Mouse (Mus musculus) MEL (cell line): ENCODE measurements around the gene Fhit.

ENCODE experiments used
- CTCF ChIP-seq, 3 experiments: IDR thresholded peaks in 2 of 3; conservative IDR thresholded peaks in 1 of 3; 2 replicates each; pipeline ENCODE4 v1.5.1; 2011 to 2012; ENCODE audit warnings: low read length in 3 of 3, low read depth in 2 of 3, mild to moderate bottlenecking in 2 of 3, improper control_type of control experiment in 1 of 3, inconsistent platforms in 1 of 3, mixed read lengths in 1 of 3, moderate library complexity in 1 of 3; ENCODE audit not compliant: control insufficient read depth in 1 of 3, insufficient read depth in 1 of 3, poor library complexity in 1 of 3, severe bottlenecking in 1 of 3
- E2F4 ChIP-seq: IDR thresholded peaks from 2 replicates; pipeline ENCODE4 v1.6.1; 2011; ENCODE audit warnings: low read depth, low read length, improper control_type of control experiment, borderline replicate concordance
- EP300 ChIP-seq, 2 experiments: IDR thresholded peaks; 2 replicates each; pipeline ENCODE4 v1.6.1; 2011; ENCODE audit warnings: improper control_type of control experiment in 2 of 2, low read length in 2 of 2, low read depth in 1 of 2, mild to moderate bottlenecking in 1 of 2
- POLR2A ChIP-seq, 2 experiments: IDR thresholded peaks; 2 replicates each; pipeline ENCODE4 v1.6.1; 2011 to 2012; ENCODE audit warnings: low read length in 2 of 2, mild to moderate bottlenecking in 2 of 2, control low read depth in 1 of 2, improper control_type of control experiment in 1 of 2, low read depth in 1 of 2, moderate library complexity in 1 of 2; ENCODE audit not compliant: control insufficient read depth in 1 of 2, insufficient read depth in 1 of 2, poor library complexity in 1 of 2
- POLR2AphosphoS2 ChIP-seq: IDR thresholded peaks from 2 replicates; pipeline ENCODE4 v1.6.1; 2011; ENCODE audit warnings: low read length, improper control_type of control experiment
- POLR2AphosphoS5 ChIP-seq: IDR thresholded peaks from 2 replicates; pipeline ENCODE4 v1.6.1; 2012; ENCODE audit warnings: low read depth, borderline replicate concordance, mild to moderate bottlenecking, inconsistent platforms, low read length, moderate library complexity, mixed read lengths
- RCOR1 ChIP-seq: IDR thresholded peaks from 2 replicates; pipeline ENCODE4 v1.6.1; 2012; ENCODE audit warnings: low read depth, mild to moderate bottlenecking, inconsistent platforms, low read length, improper control_type of control experiment
- SIN3A ChIP-seq: IDR thresholded peaks from 2 replicates; pipeline ENCODE4 v1.6.1; 2012; ENCODE audit warnings: low read length, improper control_type of control experiment, inconsistent platforms
- TAL1 ChIP-seq: IDR thresholded peaks from 2 replicates; pipeline ENCODE4 v1.6.1; 2012; ENCODE audit warnings: mild to moderate bottlenecking, inconsistent platforms, low read length, moderate library complexity, mixed read lengths
- USF1 ChIP-seq: IDR thresholded peaks from 2 replicates; pipeline ENCODE4 v1.6.1; 2014; ENCODE audit warnings: low read depth, mild to moderate bottlenecking, inconsistent platforms, low read length, improper control_type of control experiment, moderate library complexity
- USF2 ChIP-seq, 2 experiments: IDR thresholded peaks; 2 replicates each; pipeline ENCODE4 v1.6.1; 2011 to 2012; ENCODE audit warnings: improper control_type of control experiment in 2 of 2, low read length in 2 of 2, borderline replicate concordance in 1 of 2, inconsistent platforms in 1 of 2, low read depth in 1 of 2, mild to moderate bottlenecking in 1 of 2; ENCODE audit not compliant: insufficient read depth in 1 of 2
- ZC3H11A ChIP-seq: IDR thresholded peaks from 2 replicates; pipeline ENCODE4 v1.6.1; 2012; ENCODE audit warnings: low read depth, mild to moderate bottlenecking, inconsistent platforms, low read length, improper control_type of control experiment
- ZKSCAN1 ChIP-seq: IDR thresholded peaks from 2 replicates; pipeline ENCODE4 v1.6.1; 2012; ENCODE audit warnings: low read depth, mild to moderate bottlenecking, inconsistent platforms, low read length, improper control_type of control experiment, moderate library complexity
- ZMIZ1 ChIP-seq: IDR thresholded peaks from 2 replicates; pipeline ENCODE4 v1.6.1; 2012; ENCODE audit warnings: low read depth, mild to moderate bottlenecking, inconsistent platforms, low read length, improper control_type of control experiment, moderate library complexity

- TF ChIP-seq SIN3A (no peak), CTCF (IDR thresholded peaks at IDR 0.05 in 2 of 3, conservative IDR thresholded peaks at IDR 0.05 in 1 of 3; ENCODE audit: control insufficient read depth in 1 of 3, insufficient read depth in 1 of 3, low read depth in 2 of 3, low read length in 3 of 3, poor library complexity in 1 of 3, severe bottlenecking in 1 of 3) (no peak), USF1 (no peak), TAL1 (no peak), ZMIZ1 (no peak), E2F4 (no peak), POLR2A (IDR thresholded peaks at IDR 0.05; ENCODE audit: control insufficient read depth in 1 of 2, insufficient read depth in 1 of 2, low read depth in 1 of 2, low read length in 2 of 2, poor library complexity in 1 of 2) (no peak), RCOR1 (no peak), ZKSCAN1 (no peak), ZC3H11A (no peak), EP300 (IDR thresholded peaks at IDR 0.05; ENCODE audit: low read depth in 1 of 2, low read length in 2 of 2) (no peak), USF2 (IDR thresholded peaks at IDR 0.05; ENCODE audit: borderline replicate concordance in 1 of 2, insufficient read depth in 1 of 2, low read depth in 1 of 2, low read length in 2 of 2) (no peak), POLR2AphosphoS2 (no peak), POLR2AphosphoS5 (no peak)
Measured at GRCm38 (mm10) chr14:9751341-9751740, 1410.5 kb downstream of the Fhit start.
